Mouse (Mus musculus) retina, embryonic 14.5 days (tissue): ENCODE data around the gene Tmem132e.
A peak's percentile ranks its signal among the peaks of the same experiment; 100 is the strongest.

Experiments
- DNase-seq: peaks from one replicate; pipeline ENCODE4 v3.0.0-alpha.2; 2015; ENCODE audit warnings: low spot score

The Tmem132e gene

DNA sequence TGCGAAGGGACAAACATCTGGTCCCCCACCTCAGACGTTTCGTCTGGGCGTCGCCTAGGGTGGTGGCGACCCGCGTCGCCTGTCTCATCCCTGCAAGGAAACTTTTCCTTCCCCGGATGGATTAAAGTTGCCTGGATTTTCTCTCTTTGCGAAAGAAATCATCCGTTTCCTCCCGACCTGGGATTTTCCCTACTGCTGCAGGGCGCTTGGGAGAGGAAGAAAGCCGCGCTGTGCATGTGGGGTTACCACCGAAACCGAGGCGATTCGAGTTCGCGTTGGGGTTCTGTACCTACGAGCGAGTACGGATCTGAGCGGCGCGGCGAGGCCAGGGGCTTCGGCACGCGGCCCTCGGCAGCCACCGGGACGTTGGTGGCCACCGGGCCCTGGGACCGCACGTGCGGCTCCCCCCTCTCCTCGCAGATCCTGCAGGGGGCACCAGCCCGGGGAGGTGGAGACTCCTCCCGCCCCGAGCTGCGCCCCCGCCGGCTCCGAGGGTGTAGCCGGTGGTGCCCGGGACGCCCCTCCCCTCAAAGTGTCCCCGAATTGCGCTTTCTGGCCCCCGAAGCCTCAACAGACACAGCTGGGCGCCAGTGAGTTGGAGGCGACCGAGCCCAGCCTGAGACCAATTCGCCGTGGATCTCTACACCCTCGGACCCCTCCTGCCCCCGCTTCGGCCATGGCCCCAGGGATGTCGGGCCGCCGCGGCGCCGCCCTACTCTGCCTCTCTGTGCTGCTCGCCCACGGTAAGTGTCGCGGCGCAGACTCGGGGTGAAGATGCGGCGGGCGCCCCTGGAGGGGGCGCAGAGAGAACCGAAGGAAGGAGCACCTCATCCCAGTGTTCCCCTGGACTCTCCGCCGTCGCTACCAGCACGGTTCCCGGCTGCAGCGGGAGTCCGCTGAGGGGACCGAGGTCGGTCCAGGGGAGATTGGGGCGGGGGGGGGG is at the start of gene Tmem132e:
TSS of gene Tmem132e (plus strand) at position 530 of the 943 bp plus-strand sequence.
- DNase-seq, result peak; percentile 67

GRCm38 (mm10) chr11:82339921-82340401 is 48.7 kb upstream of the Tmem132e start:
- DNase-seq, result peak; percentile 16

- DNase-seq, result no peak
These were observed 48.3 kb upstream of the Tmem132e start for GRCm38 (mm10) chr11:82340416-82340815.

- DNase-seq, result no peak
These were observed 47.8 kb upstream of the Tmem132e start for GRCm38 (mm10) chr11:82340900-82341299.

- DNase-seq, result no peak
These were observed 37.7 kb upstream of the Tmem132e start for GRCm38 (mm10) chr11:82351039-82351438.

GRCm38 (mm10) chr11:82370151-82370550 is 18.5 kb upstream of the Tmem132e start:
- peak; percentile 50 for DNase-seq

- peak; percentile 70 for DNase-seq
These were observed 17.1 kb upstream of the Tmem132e start for GRCm38 (mm10) chr11:82371577-82371976.

DNA sequence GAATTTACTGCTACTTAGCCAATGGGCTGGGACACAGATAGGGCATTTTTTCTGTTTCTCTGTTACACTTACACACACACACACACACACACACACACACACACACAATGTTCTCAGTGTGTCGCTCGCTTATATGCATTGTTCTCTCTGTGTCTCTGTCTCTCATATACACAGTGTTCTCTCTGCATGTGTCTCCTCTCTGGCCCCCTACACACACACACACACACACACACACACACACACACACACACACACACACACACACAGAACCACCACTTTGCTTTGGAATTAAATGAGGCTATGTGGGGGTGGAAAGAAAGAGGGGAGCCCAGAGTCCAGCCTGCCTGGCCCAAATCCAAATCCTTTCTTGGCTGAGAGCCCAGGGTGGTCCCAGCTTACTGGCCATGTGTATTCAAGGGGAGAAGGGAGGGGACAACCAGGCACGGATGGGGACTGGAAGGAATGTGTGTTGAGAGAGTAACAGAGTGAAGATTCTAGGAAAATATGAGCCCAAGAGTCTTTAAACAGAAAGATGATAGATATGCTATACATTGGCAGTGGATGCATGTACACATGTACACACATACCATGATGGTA is 8.0 kb upstream of the Tmem132e start:
- no peak for DNase-seq

DNA sequence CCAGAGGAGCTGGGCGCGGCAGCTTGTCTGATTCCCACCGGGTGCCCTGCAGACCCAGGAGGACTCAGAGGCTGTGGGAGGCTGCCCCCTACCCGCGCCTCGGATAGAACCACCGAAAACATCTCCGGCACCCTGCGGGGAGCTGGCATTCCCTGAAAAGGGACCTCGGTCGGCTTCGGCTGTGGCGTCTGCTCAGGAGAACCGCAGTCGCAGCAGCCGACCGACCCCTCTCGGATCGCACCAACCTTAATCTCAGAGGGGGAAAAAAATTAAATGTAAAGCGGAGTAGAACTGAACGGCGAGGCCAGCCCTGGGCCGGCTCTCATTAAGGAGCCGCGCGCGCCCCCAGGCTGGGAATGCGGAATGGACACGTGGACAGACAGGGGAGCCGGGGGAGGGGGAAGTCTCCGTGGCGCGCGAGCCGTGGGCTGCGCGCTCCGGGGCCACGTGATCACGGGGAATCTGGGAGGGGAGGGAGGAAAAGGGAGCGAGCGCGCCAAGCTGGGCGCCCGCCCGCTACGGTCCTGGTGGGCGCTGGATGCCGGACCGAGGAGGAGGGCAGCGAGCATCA is 1.6 kb upstream of the Tmem132e start:
- DNase-seq, result peak; percentile 84

GRCm38 (mm10) chr11:82387711-82388341 is 874 bp upstream of the Tmem132e start:
- peak; percentile 63 for DNase-seq

DNA sequence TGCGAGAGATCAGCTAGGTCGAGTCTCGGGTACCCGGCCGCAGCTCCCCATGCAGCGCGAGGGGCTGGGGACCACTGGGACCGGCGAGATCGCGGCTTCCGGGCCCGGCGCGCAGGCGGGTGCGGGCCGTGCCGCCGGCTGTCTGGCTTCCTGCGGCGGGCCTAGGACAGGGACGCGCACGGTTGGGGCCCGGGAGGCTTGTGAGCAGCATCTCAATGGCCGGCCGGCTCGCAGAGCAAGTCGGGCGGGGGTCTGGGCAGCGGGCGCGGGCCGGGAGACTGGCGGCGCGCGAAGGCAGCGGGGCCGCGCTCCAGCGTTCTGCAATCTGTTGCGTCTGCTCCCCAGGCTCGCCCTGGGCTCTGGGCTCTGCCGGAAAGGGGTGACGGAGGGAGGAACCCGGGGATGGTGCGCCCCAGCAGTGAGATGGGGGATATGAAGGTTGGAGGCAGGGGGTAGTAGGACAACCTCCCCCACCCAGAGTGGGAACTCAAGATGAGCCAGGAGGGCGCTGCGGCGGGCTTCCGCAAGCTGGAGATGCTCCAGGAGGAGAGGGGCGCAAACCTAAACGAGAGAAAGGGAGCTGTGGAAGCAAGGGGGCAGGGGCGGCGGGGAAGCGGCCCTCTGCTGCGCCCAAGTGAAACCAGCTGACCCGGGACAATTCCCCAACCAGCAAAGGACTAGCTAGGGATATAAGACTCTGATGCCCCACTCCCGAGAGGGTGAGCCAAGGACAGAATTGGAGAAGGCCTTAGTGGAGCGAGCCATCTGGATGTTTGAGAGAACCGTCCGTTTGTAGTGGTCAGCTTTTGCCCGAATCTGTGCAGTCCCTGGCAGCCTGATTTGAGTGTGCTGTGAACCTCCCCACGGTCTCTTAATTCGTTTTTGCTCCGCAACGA is 944 bp downstream of the Tmem132e start:
- peak; percentile 73 for DNase-seq

DNA sequence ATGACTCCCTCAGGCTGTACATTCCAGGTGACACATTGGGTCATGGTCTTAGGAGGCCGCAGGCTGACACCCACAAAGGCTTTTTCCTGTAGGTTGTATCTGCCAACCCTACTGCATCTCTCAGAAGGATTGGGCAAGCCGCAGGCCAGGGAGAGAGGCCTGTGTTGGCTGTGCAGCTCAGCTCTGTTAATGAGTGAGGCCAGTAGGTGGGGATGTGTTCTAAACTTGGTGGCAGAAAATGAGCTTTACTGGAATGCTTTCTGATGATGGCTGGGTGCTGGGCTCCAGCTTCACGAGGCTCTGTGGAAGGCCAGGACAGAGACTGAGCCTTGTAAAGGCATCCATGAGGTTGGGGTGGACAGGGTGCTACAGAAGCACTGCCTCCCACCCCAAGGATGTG is 3.6 kb downstream of the Tmem132e start:
- DNase-seq, result peak; percentile 61

DNA sequence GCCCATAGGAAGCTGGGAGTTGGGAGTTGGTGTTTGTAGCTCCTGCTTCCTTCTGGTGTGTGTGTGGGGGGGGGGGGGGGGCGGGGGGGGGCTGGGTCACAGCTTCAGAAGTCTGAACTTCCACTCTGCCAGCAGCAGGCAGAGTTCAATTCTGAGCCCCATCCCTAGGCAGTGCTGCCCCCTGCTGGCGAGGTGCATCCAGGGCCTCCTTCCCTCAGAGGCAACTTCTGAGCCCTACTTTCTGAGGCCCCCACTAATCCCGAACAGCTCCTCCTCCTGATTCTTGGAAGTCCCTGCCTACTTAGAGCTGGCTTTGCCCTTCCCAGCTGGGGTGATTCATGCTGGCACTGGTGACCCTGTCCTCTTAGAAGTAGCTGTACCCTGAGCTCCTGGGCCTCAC is 10.9 kb downstream of the Tmem132e start:
- DNase-seq, result peak; percentile 67

GRCm38 (mm10) chr11:82405641-82406040 is 16.9 kb downstream of the Tmem132e start:
- no peak for DNase-seq

DNA sequence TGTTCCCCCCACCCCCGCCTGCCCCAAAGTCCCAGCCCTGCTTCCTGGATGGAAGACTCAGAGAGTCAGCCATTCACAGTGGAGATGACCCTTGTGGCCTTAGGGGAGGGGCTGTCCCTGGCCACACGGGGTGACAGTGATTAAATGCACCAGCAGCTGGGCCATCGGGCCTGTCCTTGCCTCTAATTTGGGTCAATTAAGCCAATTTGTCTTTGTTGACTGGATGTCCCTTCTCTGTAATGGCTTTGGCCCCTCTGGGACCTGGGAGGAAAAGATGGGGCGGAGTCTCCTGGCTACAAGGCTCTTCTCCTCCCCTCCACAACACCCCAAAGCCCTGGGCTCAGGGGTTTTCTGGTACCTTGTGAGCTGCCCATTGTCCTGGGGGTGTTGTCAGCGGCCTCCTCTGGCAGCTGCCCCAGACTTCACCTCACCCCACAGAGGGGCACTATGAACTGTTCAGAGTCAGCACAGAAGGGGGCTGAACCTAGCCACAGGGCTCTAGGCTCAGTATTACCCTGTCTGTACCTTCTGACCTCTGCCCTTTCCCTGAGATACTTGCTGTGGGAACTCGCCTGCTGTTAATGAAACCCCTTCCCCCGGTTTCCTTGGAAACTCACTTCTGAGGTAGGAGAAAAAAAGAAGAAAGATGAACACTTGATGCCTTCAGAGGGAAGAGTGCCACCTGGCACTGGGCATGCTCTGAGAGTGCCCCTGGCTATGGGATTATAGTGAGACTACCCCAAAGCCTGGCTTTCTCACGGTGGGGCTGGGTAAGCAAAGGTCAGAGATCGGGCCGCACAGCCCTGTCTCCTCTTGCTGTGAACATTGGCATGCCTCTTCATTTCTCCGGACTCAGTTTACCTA is 17.9 kb downstream of the Tmem132e start:
- peak; percentile 90 for DNase-seq

GRCm38 (mm10) chr11:82412496-82412895 is 23.8 kb downstream of the Tmem132e start:
- DNase-seq, result no peak

DNA sequence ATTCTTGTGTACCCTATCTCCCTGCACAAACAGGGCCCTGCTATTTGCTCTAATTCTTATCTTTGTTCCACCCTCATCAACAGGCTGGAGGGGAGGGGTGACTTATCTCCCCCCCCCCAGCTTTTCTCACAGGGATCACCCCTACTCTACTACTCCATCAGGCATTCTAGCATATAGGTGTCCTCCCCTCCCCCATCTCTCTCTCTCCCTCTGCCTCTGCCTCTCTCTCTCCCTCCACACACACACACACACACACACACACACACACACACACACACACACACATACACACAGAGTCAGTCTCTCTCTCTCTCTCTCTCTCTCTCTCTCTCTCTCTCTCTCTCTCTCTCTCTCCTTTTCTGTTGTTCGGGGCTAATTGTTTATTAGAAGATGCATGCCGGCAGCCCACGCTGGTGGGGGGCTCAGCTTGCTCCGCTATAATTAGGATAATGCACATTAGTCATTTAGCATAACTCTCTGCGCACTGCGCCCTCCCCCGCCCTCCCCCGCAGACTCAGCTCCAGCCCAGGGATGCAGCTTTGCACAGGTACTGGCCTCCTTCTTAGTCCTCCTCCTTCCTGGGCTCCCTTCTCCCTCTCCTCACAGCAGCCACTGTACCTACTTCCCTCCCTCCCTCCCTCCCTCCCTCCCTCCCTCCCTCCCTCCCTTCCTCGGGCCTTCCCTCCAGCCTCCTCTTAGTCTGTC is 29.8 kb downstream of the Tmem132e start:
- no peak for DNase-seq

DNA sequence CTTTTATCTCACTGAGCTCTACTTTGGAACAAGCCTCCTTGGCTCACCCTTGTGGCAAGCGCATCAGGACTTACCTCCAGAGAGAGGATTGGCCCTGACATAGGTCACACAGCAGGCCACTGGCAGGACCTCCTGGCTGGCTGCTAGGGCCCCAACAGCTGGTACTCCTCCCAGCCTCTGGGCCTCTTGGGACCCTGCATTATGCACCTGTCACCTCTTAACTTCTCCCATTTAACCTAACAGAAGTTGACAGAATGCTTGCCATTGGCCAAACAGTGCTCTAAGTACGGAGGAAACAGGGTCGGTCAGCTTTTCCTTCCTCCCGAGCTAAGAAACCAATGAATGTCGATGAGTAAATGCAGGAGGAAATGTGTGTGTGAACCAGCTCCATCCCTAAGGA is 33.2 kb downstream of the Tmem132e start:
- peak; percentile 79 for DNase-seq

DNA sequence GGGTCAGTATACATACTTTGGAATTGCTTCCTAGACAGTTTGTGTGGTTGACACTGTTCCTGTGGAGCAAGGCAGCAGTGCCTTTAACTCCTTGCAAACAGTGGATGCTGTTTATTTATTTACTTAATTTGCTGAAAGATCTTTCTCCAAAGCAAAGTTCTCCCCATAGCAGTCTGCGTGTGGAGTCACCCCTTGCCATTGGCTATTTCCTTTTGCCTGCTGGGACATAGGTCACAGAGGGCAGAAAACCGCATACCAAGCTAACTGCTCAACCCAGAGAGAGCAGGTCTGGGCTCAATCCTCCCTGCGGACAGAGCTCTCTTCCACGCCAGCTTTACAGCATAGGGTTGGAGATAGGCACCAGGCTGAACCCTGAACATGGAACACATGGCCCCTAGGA is 34.8 kb downstream of the Tmem132e start:
- DNase-seq, result no peak

GRCm38 (mm10) chr11:82428801-82429200 is 40.1 kb downstream of the Tmem132e start:
- DNase-seq, result no peak
